Mouse (Mus musculus) kidney, embryonic 15.5 days (tissue): Measurements from ENCODE around the gene Adgrb2. TPM values are rescaled to one million over a fixed set of nuclear protein-coding genes. Genes with fewer than 3 reads are reported as not detected.
A peak's percentile ranks its signal among the peaks of the same experiment; 100 is the strongest.

Experiments
- ATAC-seq: fragments of 200-750 bp; cut with Nextera tagmentation; replicated peaks from 2 replicates; pipeline ENCODE4 v1.8.0; 2017; ENCODE audit warnings: moderate TSS enrichment; ENCODE audit not compliant: low FRiP score
- H3K27ac ChIP-seq: fragments of 300-500 bp; sonication (generic); 2 replicates; pipeline ENCODE4 v1.5.1; 2015; ENCODE audit warnings: mild to moderate bottlenecking, inconsistent platforms
- H3K27me3 ChIP-seq: fragments of 300-500 bp; sonication (generic); 2 replicates; pipeline ENCODE4 v1.6.1; 2015; ENCODE audit warnings: inconsistent platforms
- H3K36me3 ChIP-seq: fragments of 300-500 bp; sonication (generic); 2 replicates; pipeline ENCODE4 v1.6.1; 2015; ENCODE audit warnings: inconsistent platforms
- H3K4me1 ChIP-seq: fragments of 300-500 bp; sonication (generic); 2 replicates; pipeline ENCODE4 v1.6.1; 2015; ENCODE audit warnings: inconsistent platforms
- H3K4me2 ChIP-seq: fragments of 300-500 bp; sonication (generic); 2 replicates; pipeline ENCODE4 v1.6.1; 2015; ENCODE audit warnings: moderate library complexity, mild to moderate bottlenecking, inconsistent platforms
- H3K4me3 ChIP-seq: fragments of 300-500 bp; sonication (generic); replicated peaks from 2 replicates; pipeline ENCODE4 v1.5.1; 2015; ENCODE audit warnings: mild to moderate bottlenecking, inconsistent platforms
- H3K9ac ChIP-seq: fragments of 300-500 bp; sonication (generic); 2 replicates; pipeline ENCODE4 v1.6.1; 2015; ENCODE audit warnings: mild to moderate bottlenecking, inconsistent platforms
- H3K9me3 ChIP-seq: fragments of 300-500 bp; sonication (generic); replicated peaks from 2 replicates; pipeline ENCODE4 v1.6.1; 2016; ENCODE audit warnings: inconsistent platforms
- WGBS: fragments of 180-500 bp; shearing (Covaris S2); methylation state at CpG from one replicate; pipeline ENCODE4 v1.1.7; 2015; ENCODE audit warnings: mixed read lengths; 5-methylcytosine and 5-hydroxymethylcytosine counted together
- polyA plus RNA-seq: library from polyadenylated mRNA; unstranded; fragments of >200 nt; fragmentation: Nextera tagmentation; extraction: Ambion mirVana; gene quantifications from 2 replicates; pipeline ENCODE4 v1.2.1, GENCODE M21; 2015

The Adgrb2 gene
- polyA plus RNA-seq, 1 experiment from 2014 or later: 2.3 TPM

DNA sequence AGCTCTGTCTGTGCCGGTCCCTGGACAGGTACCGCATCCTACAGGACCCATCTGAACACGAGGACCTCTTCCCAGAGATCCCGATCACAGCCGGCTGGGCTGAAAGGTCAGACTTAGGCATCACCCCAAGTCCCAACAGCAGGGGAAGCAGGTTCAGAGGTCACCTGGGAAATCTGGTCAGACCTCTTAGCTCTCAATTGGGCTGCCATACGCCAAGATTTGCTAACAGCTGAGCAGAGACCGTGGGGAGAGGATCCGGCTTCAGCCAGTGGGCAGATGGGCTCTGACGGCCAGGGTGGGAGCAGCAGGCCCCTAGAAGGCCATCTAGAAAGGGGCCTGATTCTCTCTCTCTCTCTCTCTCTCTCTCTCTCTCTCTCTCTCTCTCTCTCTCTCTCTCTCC lies 10.4 kb upstream of the Adgrb2 start:
- Histone ChIP-seq H3K4me2 (no peak overlapping the region), H3K36me3 (no peaks in the 10 kb centered on the region), H3K4me1 (0 out of 2 replicates have a peak, but pooled peaks cover 7% of the 10 kb centered on the region), H3K4me3 (no peak overlapping the region), H3K27ac (no peak overlapping the region), H3K9me3 (no peaks in the 10 kb centered on the region), H3K9ac (no peak overlapping the region), H3K27me3 (peaks cover 68% of the 10 kb centered on the region)
- WGBS: 73% methylated on average over 9 of the region's 9 CpGs
- no peak for ATAC-seq

DNA sequence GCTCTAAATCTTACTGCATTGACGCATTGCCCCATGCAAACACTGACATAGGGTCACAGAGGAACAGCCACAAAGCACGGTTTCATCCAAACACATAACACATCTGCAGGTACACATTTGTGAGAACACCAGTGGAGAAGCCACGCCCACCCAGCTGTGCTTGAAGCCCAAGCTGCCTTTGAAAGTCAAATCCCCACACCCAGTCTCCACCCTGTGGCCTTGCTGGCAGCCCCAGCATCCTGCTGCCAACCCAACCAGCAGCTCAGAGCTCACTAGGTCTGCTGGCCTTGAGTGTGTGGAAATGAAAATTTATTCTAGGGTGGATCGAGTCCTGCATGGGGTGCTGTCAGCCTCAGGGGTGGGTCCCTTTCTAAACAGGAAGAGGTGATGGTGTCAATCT lies 7.4 kb upstream of the Adgrb2 start:
- ATAC-seq: no peak
- WGBS: 61% methylated on average over 4 of the region's 4 CpGs
- H3K36me3 ChIP-seq: no peaks in the 10 kb centered on the region
- H3K4me1 ChIP-seq: peaks cover 25% of the 10 kb centered on the region
- peaks cover 79% of the 10 kb centered on the region for H3K27me3 ChIP-seq
- no peak overlapping the region for H3K27ac ChIP-seq
- H3K9me3 ChIP-seq: no peaks in the 10 kb centered on the region
- no peak overlapping the region for H3K4me3 ChIP-seq
- no peak overlapping the region for H3K9ac ChIP-seq
- no peak overlapping the region for H3K4me2 ChIP-seq

DNA sequence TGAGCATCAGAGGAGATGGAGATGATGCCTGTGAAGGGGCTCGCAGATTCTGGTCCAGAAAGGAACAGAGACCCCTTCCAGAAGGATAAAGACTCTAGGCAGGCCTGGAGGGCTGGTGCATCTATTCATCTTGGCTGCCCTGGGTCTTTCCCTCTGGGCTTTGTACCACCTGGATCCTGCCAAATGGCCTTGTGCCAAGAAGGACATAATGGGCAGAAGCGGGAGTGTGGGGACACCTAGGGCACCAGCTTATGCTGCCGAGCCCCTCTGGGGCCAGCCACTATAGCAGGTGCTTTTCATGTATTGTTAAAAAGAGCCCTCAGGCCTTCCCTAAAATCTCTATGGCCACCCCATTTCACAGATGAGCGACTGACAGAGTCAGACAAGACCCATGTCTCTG lies 6.4 kb upstream of the Adgrb2 start:
- no peak overlapping the region for H3K9ac ChIP-seq
- no peak for ATAC-seq
- peaks cover 34% of the 10 kb centered on the region for H3K4me1 ChIP-seq
- no peaks in the 10 kb centered on the region for H3K36me3 ChIP-seq
- no peak overlapping the region for H3K4me3 ChIP-seq
- H3K27ac ChIP-seq: no peak overlapping the region
- WGBS: 67% methylated on average over 4 of the region's 4 CpGs
- no peak overlapping the region for H3K4me2 ChIP-seq
- H3K9me3 ChIP-seq: no peaks in the 10 kb centered on the region
- H3K27me3 ChIP-seq: peaks cover 79% of the 10 kb centered on the region

DNA sequence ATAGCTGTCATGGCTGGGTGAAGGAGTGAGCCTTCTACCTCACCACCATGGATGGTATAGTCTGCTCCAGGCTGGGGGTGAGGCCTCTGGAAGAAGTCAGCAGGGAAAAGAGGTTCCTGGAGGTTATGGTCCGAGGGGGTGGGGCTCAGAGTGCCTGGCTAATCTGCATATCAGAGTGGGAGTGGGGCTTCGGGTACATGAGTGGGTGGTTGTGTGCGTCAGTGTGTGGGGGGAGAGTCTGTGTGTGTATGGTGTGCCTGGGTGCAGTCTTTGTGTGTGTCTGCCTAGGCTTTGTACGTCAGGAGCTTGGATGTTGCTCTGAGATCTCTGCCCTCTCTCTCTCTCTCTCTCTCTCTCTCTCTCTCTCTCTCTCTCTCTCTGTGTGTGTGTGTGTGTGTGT lies 5.7 kb upstream of the Adgrb2 start:
- 65% methylated on average over 4 of the region's 4 CpGs for WGBS
- Histone ChIP-seq H3K27ac (no peak overlapping the region), H3K4me1 (peaks cover 41% of the 10 kb centered on the region), H3K9me3 (no peaks in the 10 kb centered on the region), H3K36me3 (no peaks in the 10 kb centered on the region), H3K4me3 (no peak overlapping the region), H3K4me2 (no peak overlapping the region), H3K27me3 (peaks cover 79% of the 10 kb centered on the region), H3K9ac (no peak overlapping the region)
- ATAC-seq: no peak

DNA sequence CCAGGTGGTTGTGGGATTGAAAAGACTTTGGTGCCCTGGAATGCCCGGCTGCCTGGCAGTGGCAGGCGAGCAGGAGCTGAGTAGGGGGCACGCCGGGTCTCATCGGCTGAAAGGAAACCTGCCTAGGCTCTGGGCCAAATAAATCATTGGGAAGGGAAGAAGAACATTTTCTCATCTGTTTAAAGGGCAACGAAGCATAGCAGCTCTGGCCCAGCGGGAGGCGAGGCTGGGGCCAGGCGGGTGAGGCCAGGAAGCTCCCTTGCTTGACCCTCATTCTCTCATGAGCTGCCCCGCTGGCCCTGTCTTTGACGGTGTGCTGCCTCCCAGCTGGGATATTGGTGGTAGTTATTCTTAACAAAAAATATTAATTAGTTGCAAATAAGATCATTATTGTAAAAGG lies 3.0 kb upstream of the Adgrb2 start:
- H3K9ac ChIP-seq: no peak overlapping the region
- H3K36me3 ChIP-seq: no peaks in the 10 kb centered on the region
- peaks cover 64% of the 10 kb centered on the region for H3K4me1 ChIP-seq
- no peak overlapping the region for H3K4me3 ChIP-seq
- no peak overlapping the region for H3K4me2 ChIP-seq
- peaks cover 79% of the 10 kb centered on the region for H3K27me3 ChIP-seq
- H3K9me3 ChIP-seq: no peaks in the 10 kb centered on the region
- no peak overlapping the region for H3K27ac ChIP-seq
- WGBS: 28% methylated on average over 11 of the region's 11 CpGs
- no peak for ATAC-seq

DNA sequence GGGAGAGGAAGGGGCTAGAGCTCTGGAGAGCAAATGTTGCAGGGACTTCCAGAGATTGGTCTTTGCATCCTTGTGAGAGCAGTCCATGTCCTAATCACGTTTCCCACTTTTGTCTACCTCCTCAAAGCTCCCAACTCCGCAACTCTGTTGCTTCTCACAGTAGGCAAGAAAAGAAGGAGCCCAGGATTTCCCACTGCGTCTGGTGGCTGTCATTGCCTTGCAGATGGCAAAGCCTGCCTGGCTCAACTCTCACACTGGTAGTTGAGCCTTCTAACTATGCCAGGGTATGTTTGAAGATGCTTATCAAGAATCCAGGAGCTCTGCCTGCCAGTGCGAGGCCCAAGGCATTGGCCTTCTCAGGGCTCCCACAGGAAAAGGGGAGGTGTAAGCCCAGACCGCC lies 1.6 kb upstream of the Adgrb2 start:
- no peak overlapping the region for H3K9ac ChIP-seq
- no peak for ATAC-seq
- H3K9me3 ChIP-seq: no peaks in the 10 kb centered on the region
- H3K27me3 ChIP-seq: peaks cover 85% of the 10 kb centered on the region
- 0 out of 2 replicates have a peak overlapping the region, but pooled peaks have one; percentile 99 for H3K4me2 ChIP-seq
- WGBS: 22% methylated on average over 5 of the region's 5 CpGs
- H3K36me3 ChIP-seq: no peaks in the 10 kb centered on the region
- no peak overlapping the region for H3K4me3 ChIP-seq
- H3K4me1 ChIP-seq: peaks cover 77% of the 10 kb centered on the region
- no peak overlapping the region for H3K27ac ChIP-seq

DNA sequence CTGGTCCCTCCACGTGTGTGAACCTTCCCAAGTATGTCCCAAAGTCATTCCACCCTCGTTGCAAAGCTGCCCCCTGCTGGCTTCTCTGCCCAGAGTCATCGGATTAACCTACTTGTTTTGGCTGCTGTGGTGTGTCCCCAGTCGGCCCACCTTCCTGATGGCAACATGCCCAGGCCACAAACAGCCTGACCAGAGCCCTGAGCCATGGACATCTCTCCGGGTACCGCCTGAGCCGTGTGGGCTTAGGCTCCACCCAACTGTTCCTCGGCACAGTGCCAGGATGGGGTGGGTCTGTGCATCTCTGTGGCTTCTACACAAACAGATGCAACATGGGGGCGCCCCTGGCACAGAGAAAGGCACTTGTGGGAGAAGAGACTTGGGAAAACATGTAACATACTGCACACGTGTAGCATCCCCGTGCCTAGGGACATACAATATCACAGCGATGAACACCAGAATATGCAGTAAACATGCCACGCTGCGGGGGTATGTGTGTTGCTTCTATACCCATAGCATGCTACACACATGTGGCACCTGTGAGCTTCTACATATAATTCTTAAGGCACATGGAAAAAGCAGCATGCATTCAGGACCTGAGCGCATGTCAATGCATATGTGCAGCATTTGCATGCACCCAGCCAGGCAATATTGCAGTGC lies 778 bp upstream of the Adgrb2 start:
- peaks cover 87% of the 10 kb centered on the region for H3K27me3 ChIP-seq

DNA sequence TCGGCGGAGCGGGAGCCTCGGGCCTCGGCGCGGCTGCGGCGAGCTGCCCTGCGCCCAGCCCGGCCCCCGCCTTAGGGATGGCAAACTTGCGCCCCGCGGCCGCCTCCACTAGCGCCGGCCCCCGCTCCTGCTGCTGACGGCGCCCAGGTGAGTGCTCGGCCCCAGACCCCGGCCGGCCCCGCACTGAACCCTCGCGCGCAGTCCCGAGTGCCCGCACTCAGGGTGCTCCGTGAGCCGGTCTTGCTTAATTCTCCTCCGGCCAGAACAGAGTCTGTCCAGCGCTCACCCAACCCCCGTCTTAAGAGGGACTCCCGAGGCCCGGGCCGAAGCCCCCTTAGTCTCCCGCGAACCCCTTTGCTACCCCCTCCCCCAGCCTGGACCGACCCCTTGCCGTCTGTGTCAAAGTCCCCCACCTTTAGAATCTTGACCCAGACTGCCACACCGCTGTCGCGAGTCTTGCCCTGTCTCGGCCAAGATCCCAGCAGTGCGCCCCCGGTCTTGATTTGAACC lies 546 bp downstream of the Adgrb2 start:
- Histone ChIP-seq H3K4me3 (peak overlapping the region; percentile 65), H3K27me3 (peaks cover 89% of the 10 kb centered on the region), H3K4me1 (peaks cover 78% of the 10 kb centered on the region), H3K9ac (peak overlapping the region; percentile 66), H3K36me3 (no peaks in the 10 kb centered on the region), H3K4me2 (peak overlapping the region; percentile 99), H3K9me3 (no peaks in the 10 kb centered on the region), H3K27ac (no peak overlapping the region)
- ATAC-seq: 0 out of 2 replicates have a peak, but pooled peaks have one; percentile 16
- under 1% methylated on average over 37 of the region's 48 CpGs for WGBS

More for the DNA sequence above, 778 bp upstream of the Adgrb2 start:
- peaks cover 77% of the 10 kb centered on the region for H3K4me1 ChIP-seq
- ATAC-seq: no peak
- H3K4me2 ChIP-seq: peak overlapping the region; percentile 99
- no peak overlapping the region for H3K9ac ChIP-seq
- peak overlapping the region; percentile 65 for H3K4me3 ChIP-seq
- no peaks in the 10 kb centered on the region for H3K36me3 ChIP-seq
- no peaks in the 10 kb centered on the region for H3K9me3 ChIP-seq
- no peak overlapping the region for H3K27ac ChIP-seq
- 3% methylated on average over 15 of the region's 15 CpGs for WGBS

DNA sequence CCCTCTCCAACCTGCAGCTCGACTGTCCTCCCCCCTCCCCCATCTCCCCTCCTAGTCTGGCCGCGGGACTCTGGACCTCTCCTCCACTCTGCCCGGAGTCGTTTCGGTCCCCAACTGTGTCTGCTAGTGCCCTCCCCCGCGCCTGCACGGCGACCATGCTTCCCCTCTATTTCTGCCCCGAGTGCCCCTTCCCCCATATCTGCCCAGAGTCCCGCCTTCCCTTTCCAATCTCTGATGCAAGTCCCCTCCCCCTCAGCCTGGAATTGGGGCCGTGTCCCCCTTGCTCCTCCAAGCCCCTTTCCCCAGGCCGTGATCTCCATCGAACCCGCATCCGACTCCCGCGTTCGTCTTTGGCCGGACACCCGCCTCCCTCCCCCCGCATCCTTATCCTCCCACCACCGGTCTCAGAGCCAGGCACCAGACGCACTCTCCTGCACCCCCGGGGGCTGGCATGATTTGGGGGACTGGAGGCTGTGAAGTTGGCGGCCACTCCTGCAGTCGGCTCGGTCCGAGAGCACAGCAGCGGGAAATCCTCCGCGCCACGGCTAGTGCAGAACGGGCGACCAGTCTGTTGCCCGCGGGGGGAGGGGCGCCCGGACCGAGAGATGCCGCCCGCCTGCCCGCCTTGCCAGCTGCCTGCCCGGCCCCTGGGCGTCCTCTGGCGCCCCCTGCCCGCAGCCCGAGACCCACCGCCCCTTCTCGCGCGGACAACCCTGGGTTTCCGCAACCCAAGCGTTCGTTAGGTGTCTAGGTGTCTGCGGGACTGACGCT lies 1.2 kb downstream of the Adgrb2 start:
- Histone ChIP-seq H3K4me3 (peak overlapping the region; percentile 65), H3K9ac (peak overlapping the region; percentile 66), H3K4me2 (peak overlapping the region; percentile 99), H3K9me3 (no peaks in the 10 kb centered on the region), H3K36me3 (no peaks in the 10 kb centered on the region), H3K27ac (no peak overlapping the region), H3K4me1 (peaks cover 72% of the 10 kb centered on the region), H3K27me3 (peaks cover 83% of the 10 kb centered on the region)
- no peak for ATAC-seq
- WGBS: 1% methylated on average over 58 of the region's 58 CpGs

DNA sequence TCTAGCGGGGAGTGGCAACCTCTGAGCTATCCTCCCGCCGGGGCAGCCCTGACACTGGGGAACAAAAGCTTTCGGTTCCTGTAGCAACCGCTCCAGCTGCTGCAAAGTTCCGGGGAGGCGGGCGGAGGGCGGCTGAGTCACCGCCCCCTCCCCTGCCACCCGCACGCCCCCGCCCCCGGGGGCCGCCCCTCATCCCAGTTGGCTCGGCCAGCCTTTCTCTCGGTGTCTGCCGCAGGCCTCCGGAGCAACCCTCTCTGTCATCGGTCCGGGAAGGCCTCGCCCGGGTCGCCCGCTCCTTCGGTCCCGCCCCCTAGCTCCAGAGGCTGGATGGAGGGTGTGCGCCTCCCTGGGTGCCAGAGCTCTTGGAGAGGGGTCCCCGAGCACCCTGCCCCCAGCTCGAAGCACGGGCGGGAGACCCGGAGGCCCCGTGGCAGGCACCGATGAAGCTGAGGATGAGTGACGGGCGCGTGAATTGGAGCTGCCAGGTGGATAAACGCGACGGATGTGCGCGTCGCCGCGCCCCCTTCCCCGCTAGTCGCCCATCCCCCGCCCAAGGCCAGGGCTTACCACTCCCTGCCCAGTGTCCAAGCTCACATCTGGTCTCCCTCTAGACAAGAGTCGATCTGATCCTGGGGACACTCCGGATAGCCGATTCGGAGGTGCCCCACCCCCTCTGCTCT lies 3.3 kb downstream of the Adgrb2 start:
- no peak for ATAC-seq
- Histone ChIP-seq H3K27me3 (peaks cover 69% of the 10 kb centered on the region), H3K4me1 (peaks cover 56% of the 10 kb centered on the region)

DNA sequence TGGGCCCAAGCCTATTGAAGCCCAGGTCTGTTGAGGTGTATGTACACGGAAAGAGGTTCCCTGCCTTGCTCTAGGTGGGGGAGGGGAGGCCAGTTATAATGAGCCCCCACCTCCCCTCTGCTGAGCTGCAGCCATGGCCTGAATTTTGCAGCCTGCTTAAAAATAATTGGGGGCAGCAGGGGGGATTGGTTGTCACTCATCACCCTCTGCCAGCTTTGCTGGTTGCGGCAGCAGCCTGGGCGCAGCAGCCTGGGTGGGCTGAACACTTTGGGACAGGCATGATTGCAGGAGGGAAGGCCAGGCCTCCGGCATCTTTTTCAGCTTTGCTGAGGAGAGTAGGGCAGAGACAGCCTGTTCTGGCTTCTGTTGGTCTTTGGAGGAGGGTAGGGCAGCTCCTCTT lies 5.3 kb downstream of the Adgrb2 start:
- ATAC-seq: no peak

More for the DNA sequence above, 3.3 kb downstream of the Adgrb2 start:
- H3K9me3 ChIP-seq: no peaks in the 10 kb centered on the region
- under 1% methylated on average over 50 of the region's 53 CpGs for WGBS
- H3K36me3 ChIP-seq: no peaks in the 10 kb centered on the region
- H3K4me3 ChIP-seq: peak overlapping the region; percentile 53
- peak overlapping the region; percentile 47 for H3K9ac ChIP-seq
- H3K4me2 ChIP-seq: peak overlapping the region; percentile 89
- no peak overlapping the region for H3K27ac ChIP-seq

DNA sequence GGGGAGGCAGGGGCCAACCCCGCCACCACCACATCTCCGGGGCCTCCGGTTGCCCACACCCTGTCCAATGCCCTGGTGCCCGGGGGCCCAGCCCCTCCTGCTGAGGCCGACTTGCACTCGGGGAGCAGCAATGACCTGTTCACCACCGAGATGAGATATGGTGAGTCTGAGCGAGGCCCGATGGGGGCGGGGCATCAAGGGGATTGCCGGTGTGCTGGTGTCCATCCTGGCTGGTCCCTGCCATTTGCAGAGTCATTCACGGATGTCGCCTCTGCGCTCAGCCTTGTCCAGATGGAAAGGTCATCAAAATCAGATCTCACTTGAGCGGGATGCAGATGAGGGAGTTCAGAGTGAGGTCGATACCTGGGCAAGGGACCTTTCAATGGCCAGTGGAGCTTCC lies 8.1 kb downstream of the Adgrb2 start:
- Histone ChIP-seq H3K4me2 (no peak overlapping the region), H3K27ac (no peak overlapping the region), H3K36me3 (no peaks in the 10 kb centered on the region), H3K9me3 (no peaks in the 10 kb centered on the region), H3K27me3 (peaks cover 47% of the 10 kb centered on the region), H3K9ac (no peak overlapping the region), H3K4me1 (peaks cover 28% of the 10 kb centered on the region), H3K4me3 (no peak overlapping the region)
- ATAC-seq: no peak
- WGBS: 69% methylated on average over 16 of the region's 16 CpGs

More for the DNA sequence above, 5.3 kb downstream of the Adgrb2 start:
- Histone ChIP-seq H3K27me3 (peaks cover 54% of the 10 kb centered on the region), H3K4me3 (no peak overlapping the region), H3K36me3 (no peaks in the 10 kb centered on the region), H3K9me3 (no peaks in the 10 kb centered on the region), H3K4me2 (no peak overlapping the region), H3K4me1 (peaks cover 54% of the 10 kb centered on the region), H3K9ac (no peak overlapping the region), H3K27ac (no peak overlapping the region)
- 82% methylated on average over 4 of the region's 4 CpGs for WGBS
